Mouse (Mus musculus) liver, postnatal 0 days (tissue): ENCODE measurements around the gene Dupd1. TPM values are rescaled to one million over a fixed set of nuclear protein-coding genes. Genes with fewer than 3 reads are reported as not detected.

Source experiments
- ATAC-seq: fragments of 200-750 bp; cut with Nextera tagmentation; 2 replicates; pipeline ENCODE4 v1.8.0; 2017; ENCODE audit warnings: mild to moderate bottlenecking, moderate library complexity
- DNase-seq: peaks from one replicate; pipeline ENCODE4 v3.0.0-alpha.2; 2016
- H3K27ac ChIP-seq: fragments of 300-500 bp; sonication (generic); 2 replicates; pipeline ENCODE4 v1.5.1; 2014; ENCODE audit warnings: antibody characterized with exemption, moderate library complexity, mild to moderate bottlenecking, low read depth
- H3K27me3 ChIP-seq: fragments of 300-500 bp; sonication (generic); 2 replicates; pipeline ENCODE4 v1.6.1; 2014; ENCODE audit warnings: low read length, control low read depth, mixed read lengths; ENCODE audit not compliant: insufficient read depth
- H3K36me3 ChIP-seq: fragments of 300-500 bp; sonication (generic); replicated peaks from 2 replicates; pipeline ENCODE4 v1.6.1; 2014; ENCODE audit warnings: mild to moderate bottlenecking, control low read depth, low read length, moderate library complexity, mixed read lengths; ENCODE audit not compliant: insufficient read depth
- H3K4me1 ChIP-seq: fragments of 300-500 bp; sonication (generic); 2 replicates; pipeline ENCODE4 v1.6.1; 2014; ENCODE audit warnings: antibody characterized with exemption, mild to moderate bottlenecking, control low read depth; ENCODE audit not compliant: insufficient read depth
- H3K4me2 ChIP-seq: fragments of 300-500 bp; sonication (generic); 2 replicates; pipeline ENCODE4 v1.6.1; 2014; ENCODE audit warnings: low read depth, mild to moderate bottlenecking, low read length, moderate library complexity, mixed read lengths
- H3K4me3 ChIP-seq: fragments of 300-500 bp; sonication (generic); 2 replicates; pipeline ENCODE4 v1.5.1; 2014; ENCODE audit warnings: low read depth, low read length
- H3K9ac ChIP-seq: fragments of 300-500 bp; sonication (generic); replicated peaks from 2 replicates; pipeline ENCODE4 v1.6.1; 2014; ENCODE audit warnings: mild to moderate bottlenecking, moderate library complexity
- H3K9me3 ChIP-seq: fragments of 300-500 bp; sonication (generic); 2 replicates; pipeline ENCODE4 v1.6.1; 2016; ENCODE audit warnings: mild to moderate bottlenecking, control low read depth, low read length, mixed read lengths
- CTCF ChIP-seq: sonication (generic); IDR thresholded peaks from 2 replicates; pipeline ENCODE4 v1.5.1; 2016; ENCODE audit warnings: antibody characterized with exemption, low read depth
- EP300 ChIP-seq: IDR thresholded peaks from 2 replicates; pipeline ENCODE4 v1.6.1; 2016; ENCODE audit warnings: antibody characterized with exemption, low read depth, mild to moderate bottlenecking
- WGBS: fragments of 180-500 bp; shearing (Covaris S2); extraction: QIAGEN DNeasy Blood & Tissue Kit; methylation state at CpG from one replicate; pipeline ENCODE4 v1.1.7; 2014; ENCODE audit not compliant: insufficient replicate concordance; 5-methylcytosine and 5-hydroxymethylcytosine counted together
- polyA plus RNA-seq: library from polyadenylated mRNA; unstranded; fragments of >200 nt; fragmentation: Nextera tagmentation; extraction: Ambion mirVana; gene quantifications from 2 replicates; pipeline ENCODE4 v1.2.1, GENCODE M21; 2015

Dupd1 gene
- polyA plus RNA-seq, 1 experiment from 2014 or later, result not detected

GRCm38 (mm10) chr14:21640806-21641435 is 73.5 kb downstream of the Dupd1 start:
- no peak overlapping the region for H3K4me3 ChIP-seq
- no peaks in the 10 kb centered on the region for H3K27me3 ChIP-seq
- no peak for ATAC-seq
- H3K4me2 ChIP-seq, result no peak overlapping the region
- H3K9me3 ChIP-seq, result no peaks in the 10 kb centered on the region
- TF ChIP-seq EP300, result no peak
- no peak for TF ChIP-seq CTCF
- H3K36me3 ChIP-seq, result peaks cover 3% of the 10 kb centered on the region; the same call in 1 of the 2 replicates
- H3K9ac ChIP-seq, result no peak overlapping the region
- no peak for DNase-seq
- no peaks in the 10 kb centered on the region for H3K4me1 ChIP-seq
- H3K27ac ChIP-seq, result no peak overlapping the region
- 80% methylated on average over 4 of the region's 4 CpGs for WGBS

- ATAC-seq, result no peak
- no peaks in the 10 kb centered on the region for H3K9me3 ChIP-seq
- H3K4me2 ChIP-seq, result no peak overlapping the region
- H3K9ac ChIP-seq, result no peak overlapping the region
- TF ChIP-seq CTCF, result no peak
- TF ChIP-seq EP300, result no peak
- H3K27me3 ChIP-seq, result no peaks in the 10 kb centered on the region
- no peaks in the 10 kb centered on the region for H3K4me1 ChIP-seq
- DNase-seq, result no peak
- 65% methylated on average over 6 of the region's 6 CpGs for WGBS
- H3K4me3 ChIP-seq, result no peak overlapping the region
- H3K27ac ChIP-seq, result no peak overlapping the region
- peaks cover 6% of the 10 kb centered on the region; the same call in 1 of the 2 replicates for H3K36me3 ChIP-seq
Measured at GRCm38 (mm10) chr14:21636548-21636947, 77.8 kb downstream of the Dupd1 start.

GRCm38 (mm10) chr14:21631665-21632200 is 82.6 kb downstream of the Dupd1 start:
- Histone ChIP-seq H3K9ac (no peak overlapping the region), H3K27me3 (no peaks in the 10 kb centered on the region), H3K4me3 (no peak overlapping the region), H3K4me1 (no peaks in the 10 kb centered on the region), H3K27ac (no peak overlapping the region), H3K9me3 (no peaks in the 10 kb centered on the region), H3K4me2 (no peak overlapping the region), H3K36me3 (peaks cover 15% of the 10 kb centered on the region)
- no peak for DNase-seq
- ATAC-seq, result no peak
- WGBS, result 77% methylated on average over 5 of the region's 5 CpGs
- TF ChIP-seq EP300, result no peak
- TF ChIP-seq CTCF, result no peak

Other genes with a start within 250 kb of the Dupd1 start
- gene Kat6b, start 233.1 kb downstream of the Dupd1 start, polyA plus RNA-seq, result 1.1 and 1.5 TPM in 2 replicates
- 3.8 and 4.1 TPM in 2 replicates for gene Samd8, start 36.0 kb upstream of the Dupd1 start, polyA plus RNA-seq
- 0.24 TPM in 1 of 2 replicates, not detected in the other for gene Dusp13, start 36.6 kb upstream of the Dupd1 start, polyA plus RNA-seq
- gene Vdac2, start 110.7 kb upstream of the Dupd1 start, polyA plus RNA-seq, result 128 and 129 TPM in 2 replicates
- 14.2 TPM in 2 replicates for gene Comtd1, start 134.4 kb upstream of the Dupd1 start, polyA plus RNA-seq